Mouse (Mus musculus) spleen, adult 2 months (tissue): ENCODE measurements around the gene Usp12. TPM values are rescaled to one million over a fixed set of nuclear protein-coding genes. Genes with fewer than 3 reads are reported as not detected.

Experiments
- DNase-seq, 2 experiments: peaks; one replicate each; pipeline versions ENCODE4 v3.0.0 to v3.0.0-alpha.2; 2012 to 2021; ENCODE audit warnings: low spot score in 2 of 2, low read depth in 1 of 2
- H3K27ac ChIP-seq: fragments of 200-500 bp; 2 replicates; pipeline ENCODE4 v1.5.1; 2012; ENCODE audit warnings: low read length, inconsistent platforms; ENCODE audit not compliant: insufficient read depth
- H3K27me3 ChIP-seq: fragments of 200-500 bp; 2 replicates; pipeline ENCODE4 v1.6.1; 2012; ENCODE audit warnings: mild to moderate bottlenecking, moderate library complexity, low read length, inconsistent platforms; ENCODE audit not compliant: control insufficient read depth, insufficient read depth
- H3K36me3 ChIP-seq: fragments of 200-500 bp; 2 replicates; pipeline ENCODE4 v1.6.1; 2012; ENCODE audit warnings: mild to moderate bottlenecking, low read length, inconsistent platforms; ENCODE audit not compliant: control insufficient read depth, insufficient read depth
- H3K4me1 ChIP-seq: fragments of 200-500 bp; 2 replicates; pipeline ENCODE4 v1.6.1; 2011; ENCODE audit warnings: inconsistent platforms; ENCODE audit not compliant: control insufficient read depth, insufficient read depth, insufficient read length
- H3K4me3 ChIP-seq: fragments of 200-500 bp; 2 replicates; pipeline ENCODE4 v1.5.1; 2011; ENCODE audit warnings: mild to moderate bottlenecking, inconsistent platforms; ENCODE audit not compliant: insufficient read depth, insufficient read length; ENCODE audit errors: extremely low read depth
- CTCF ChIP-seq: fragments of 200-500 bp; IDR thresholded peaks from 2 replicates; pipeline ENCODE4 v1.5.1; 2011; ENCODE audit warnings: mild to moderate bottlenecking, inconsistent platforms; ENCODE audit not compliant: insufficient read depth, insufficient read length, insufficient replicate concordance; ENCODE audit errors: extremely low read depth
- POLR2A ChIP-seq: fragments of 200-500 bp; IDR thresholded peaks from 2 replicates; pipeline ENCODE4 v1.6.1; 2011; ENCODE audit warnings: low read depth, low read length, inconsistent platforms
- WGBS: fragments of 180-500 bp; shearing (Covaris S2); methylation state at CpG from one replicate; pipeline ENCODE4 v1.1.7; 2018; 5-methylcytosine and 5-hydroxymethylcytosine counted together
- polyA plus RNA-seq: library from polyadenylated mRNA; depleted of rRNA; stranded (reverse); fragments of >200 nt; gene quantifications from 2 replicates; pipeline ENCODE4 v1.2.3, GENCODE M21; 2012

Gene Usp12
- polyA plus RNA-seq, 1 experiment: 14.3 TPM

GRCm38 (mm10) chr5:146712282-146712918 is 82.4 kb downstream of the Usp12 start:
- Histone ChIP-seq H3K36me3 (no peaks in the 10 kb centered on the region), H3K27me3 (no peaks in the 10 kb centered on the region), H3K4me1 (no peaks in the 10 kb centered on the region), H3K4me3 (no peak overlapping the region), H3K27ac (no peak overlapping the region)
- TF ChIP-seq CTCF (no peak), POLR2A (no peak)
- no peak for DNase-seq
- WGBS: 89% methylated on average over 18 of the region's 18 CpGs

GRCm38 (mm10) chr5:146709361-146709760 is 85.4 kb downstream of the Usp12 start:
- WGBS: 75% methylated on average over 3 of the region's 3 CpGs
- no peak overlapping the region for H3K4me3 ChIP-seq
- DNase-seq: no peak
- H3K4me1 ChIP-seq: no peaks in the 10 kb centered on the region
- no peak overlapping the region for H3K27ac ChIP-seq
- no peaks in the 10 kb centered on the region for H3K36me3 ChIP-seq
- TF ChIP-seq CTCF (no peak), POLR2A (no peak)
- no peaks in the 10 kb centered on the region; the same call in 1 of the 2 replicates for H3K27me3 ChIP-seq

GRCm38 (mm10) chr5:146705815-146706408 is 88.9 kb downstream of the Usp12 start:
- no peaks in the 10 kb centered on the region; the same call in 1 of the 2 replicates for H3K27me3 ChIP-seq
- TF ChIP-seq CTCF: peak; percentile 82; the same call in 1 of the 2 replicates
- no peak for TF ChIP-seq POLR2A
- H3K4me3 ChIP-seq: no peak overlapping the region
- H3K27ac ChIP-seq: no peak overlapping the region
- DNase-seq: peak; percentile 63 to 83
- WGBS: 15% methylated on average over 12 of the region's 12 CpGs
- no peaks in the 10 kb centered on the region for H3K4me1 ChIP-seq
- no peaks in the 10 kb centered on the region for H3K36me3 ChIP-seq

GRCm38 (mm10) chr5:146705411-146705810 is 89.4 kb downstream of the Usp12 start:
- Histone ChIP-seq H3K4me1 (no peaks in the 10 kb centered on the region), H3K27me3 (no peaks in the 10 kb centered on the region; the same call in 1 of the 2 replicates), H3K36me3 (no peaks in the 10 kb centered on the region), H3K4me3 (no peak overlapping the region), H3K27ac (no peak overlapping the region)
- DNase-seq: no peak
- 84% methylated on average over 6 of the region's 6 CpGs for WGBS
- TF ChIP-seq POLR2A (no peak), CTCF (no peak)

GRCm38 (mm10) chr5:146704241-146704640 is 90.6 kb downstream of the Usp12 start:
- DNase-seq: no peak
- Histone ChIP-seq H3K4me1 (no peaks in the 10 kb centered on the region), H3K4me3 (no peak overlapping the region), H3K36me3 (no peaks in the 10 kb centered on the region), H3K27ac (peak overlapping the region; percentile 29; the same call in 1 of the 2 replicates), H3K27me3 (no peaks in the 10 kb centered on the region; the same call in 1 of the 2 replicates)
- no peak for TF ChIP-seq POLR2A
- no peak for TF ChIP-seq CTCF
- 94% methylated on average over 4 of the region's 4 CpGs for WGBS

- H3K4me3 ChIP-seq: no peak overlapping the region
- WGBS: 24% methylated on average over 8 of the region's 8 CpGs
These were observed 91.1 kb downstream of the Usp12 start for GRCm38 (mm10) chr5:146703710-146704121.

GRCm38 (mm10) chr5:146700099-146700498 is 94.7 kb downstream of the Usp12 start:
- TF ChIP-seq POLR2A (no peak), CTCF (no peak)
- no peaks in the 10 kb centered on the region for H3K27me3 ChIP-seq
- H3K36me3 ChIP-seq: no peaks in the 10 kb centered on the region
- H3K4me1 ChIP-seq: no peaks in the 10 kb centered on the region
- no peak overlapping the region for H3K27ac ChIP-seq
- no peak for DNase-seq
- no peak overlapping the region for H3K4me3 ChIP-seq
- WGBS: 89% methylated on average over 10 of the region's 10 CpGs

More at GRCm38 (mm10) chr5:146703710-146704121, 91.1 kb downstream of the Usp12 start:
- no peak for DNase-seq
- H3K27me3 ChIP-seq: no peaks in the 10 kb centered on the region; the same call in 1 of the 2 replicates
- H3K36me3 ChIP-seq: no peaks in the 10 kb centered on the region
- H3K27ac ChIP-seq: peak overlapping the region; percentile 29; the same call in 1 of the 2 replicates
- H3K4me1 ChIP-seq: no peaks in the 10 kb centered on the region
- no peak for TF ChIP-seq CTCF
- no peak for TF ChIP-seq POLR2A
